Mouse (Mus musculus): ENCODE data around the gene Msx1.

- TF ChIP-seq CTCF (IDR thresholded peaks at IDR 0.05; ENCODE audit: insufficient read depth, low read length) = no peak
- TF ChIP-seq POLR2A (IDR thresholded peaks at IDR 0.05; ENCODE audit: borderline replicate concordance, extremely low read depth, low read depth, low read length) = no peak
Measured at GRCm38 (mm10) chr5:37827626-37827950, 3.2 kb upstream of the Msx1 start.
